Mouse (Mus musculus) CH12.LX (cell line): ENCODE results near the gene Hcn3.

Experiments used
- BHLHE40 ChIP-seq: IDR thresholded peaks from 2 replicates; pipeline ENCODE4 v1.6.1; 2011; ENCODE audit warnings: mild to moderate bottlenecking, low read depth, low read length, improper control_type of control experiment
- CTCF ChIP-seq, 2 experiments: IDR thresholded peaks in 1 of 2; conservative IDR thresholded peaks in 1 of 2; 2 replicates each; pipeline ENCODE4 v1.5.1; 2011 to 2012; ENCODE audit warnings: low read depth in 2 of 2, low read length in 2 of 2, improper control_type of control experiment in 1 of 2, inconsistent platforms in 1 of 2, mild to moderate bottlenecking in 1 of 2, moderate library complexity in 1 of 2
- EP300 ChIP-seq: IDR thresholded peaks from 2 replicates; pipeline ENCODE4 v1.6.1; 2011; ENCODE audit warnings: low read length, improper control_type of control experiment
- POLR2A ChIP-seq: IDR thresholded peaks from 2 replicates; pipeline ENCODE4 v1.6.1; 2011; ENCODE audit warnings: low read depth, mild to moderate bottlenecking, improper control_type of control experiment, low read length
- POLR2AphosphoS2 ChIP-seq: IDR thresholded peaks from 2 replicates; pipeline ENCODE4 v1.6.1; 2011; ENCODE audit warnings: low read depth, low read length, improper control_type of control experiment
- RCOR1 ChIP-seq: conservative IDR thresholded peaks from 2 replicates; pipeline ENCODE4 v1.6.1; 2012; ENCODE audit warnings: low read depth, mild to moderate bottlenecking, inconsistent platforms, low read length, improper control_type of control experiment
- SIN3A ChIP-seq: IDR thresholded peaks from 2 replicates; pipeline ENCODE4 v1.6.1; 2012; ENCODE audit warnings: low read length, improper control_type of control experiment, inconsistent platforms

- TF ChIP-seq EP300 (no peak), SIN3A (no peak), BHLHE40 (no peak), CTCF (conservative IDR thresholded peaks at IDR 0.05 in 1 of 2, IDR thresholded peaks at IDR 0.05 in 1 of 2; ENCODE audit: low read depth in 2 of 2, low read length in 2 of 2) (no peak), RCOR1 (no peak), POLR2A (no peak), POLR2AphosphoS2 (no peak)
Measured at GRCm38 (mm10) chr3:89190436-89190835, 30.4 kb upstream of the Hcn3 start.
